Mouse (Mus musculus): Measurements from ENCODE around the gene Nrp1.

Nrp1 gene

DNA sequence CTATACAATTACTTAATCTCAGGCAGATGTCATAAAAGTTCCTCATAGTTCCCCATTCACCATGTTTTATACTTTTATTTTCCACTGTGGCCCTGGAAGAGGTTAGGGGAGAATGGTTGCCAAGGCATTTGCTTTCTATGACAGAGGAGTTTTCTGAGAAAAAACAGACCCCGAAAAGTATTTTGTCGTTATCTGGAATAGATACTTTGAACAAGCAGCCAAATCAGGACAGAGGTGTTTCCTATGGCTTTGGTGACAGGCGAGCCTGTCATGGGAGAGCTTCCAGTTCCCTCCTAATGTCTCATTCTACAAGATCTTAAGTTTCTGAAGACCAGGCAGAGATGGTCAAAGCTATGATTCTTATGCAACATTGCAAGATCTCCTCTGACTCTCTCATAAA is 13.4 kb downstream of the Nrp1 start:
- DNase-seq: no peak

DNA sequence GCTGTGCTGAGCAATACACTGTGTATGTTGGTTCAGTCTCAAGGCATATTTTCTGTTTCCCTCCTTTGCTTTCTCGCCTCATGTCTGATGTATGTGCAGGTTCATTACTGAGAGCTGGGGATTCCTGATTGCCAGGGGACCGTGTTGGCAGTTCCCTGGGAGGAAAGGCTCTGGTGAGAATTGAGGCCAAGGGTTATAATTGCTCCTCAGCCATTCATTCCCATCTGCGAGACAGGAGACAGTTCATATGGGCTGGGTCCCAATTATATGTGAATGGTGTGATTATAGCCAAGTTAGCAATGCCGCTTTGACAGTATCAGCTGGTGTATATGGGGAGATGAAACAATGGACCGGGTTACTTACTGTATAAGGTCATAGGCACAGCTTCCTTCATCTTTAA is 14.3 kb downstream of the Nrp1 start:
- DNase-seq: no peak

DNA sequence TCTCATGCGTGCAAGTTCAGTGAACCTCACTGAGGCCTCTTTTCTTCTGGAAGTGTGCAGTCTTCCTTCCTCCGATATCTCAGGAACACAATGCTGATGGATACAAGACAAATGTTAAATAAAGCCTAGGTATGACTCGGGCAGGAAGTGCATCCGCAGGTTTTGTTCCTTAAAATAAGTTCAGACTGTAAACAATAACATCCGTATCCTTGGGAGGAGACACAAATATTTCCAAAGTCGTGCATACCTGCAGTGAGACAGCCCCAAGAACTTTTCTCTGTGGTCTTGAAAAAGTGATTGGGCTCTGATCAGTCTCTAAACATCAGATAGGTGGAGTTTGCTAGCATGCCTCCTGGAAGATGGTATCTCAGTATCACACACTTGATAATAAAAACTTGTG is 15.0 kb downstream of the Nrp1 start:
- DNase-seq: no peak

DNA sequence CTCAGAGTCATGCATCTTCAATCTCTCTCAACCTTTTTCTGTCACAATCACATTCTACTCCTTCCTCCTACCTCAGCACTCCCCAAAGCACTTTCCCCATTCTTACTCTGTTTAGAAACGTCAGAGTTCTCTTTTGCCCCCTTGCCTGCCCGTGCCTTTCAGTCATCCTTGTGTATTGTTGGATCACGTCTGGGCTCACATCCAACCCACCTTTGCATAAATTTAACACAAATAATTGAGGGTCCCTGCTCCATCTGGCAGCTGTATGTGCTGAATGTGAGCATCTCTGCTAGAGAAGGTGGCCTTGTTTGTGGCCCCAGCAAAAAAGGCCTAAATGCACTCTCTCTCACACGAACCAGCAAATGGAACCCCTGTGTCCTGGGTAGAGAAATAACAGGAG is 16.9 kb downstream of the Nrp1 start:
- no peak for DNase-seq

DNA sequence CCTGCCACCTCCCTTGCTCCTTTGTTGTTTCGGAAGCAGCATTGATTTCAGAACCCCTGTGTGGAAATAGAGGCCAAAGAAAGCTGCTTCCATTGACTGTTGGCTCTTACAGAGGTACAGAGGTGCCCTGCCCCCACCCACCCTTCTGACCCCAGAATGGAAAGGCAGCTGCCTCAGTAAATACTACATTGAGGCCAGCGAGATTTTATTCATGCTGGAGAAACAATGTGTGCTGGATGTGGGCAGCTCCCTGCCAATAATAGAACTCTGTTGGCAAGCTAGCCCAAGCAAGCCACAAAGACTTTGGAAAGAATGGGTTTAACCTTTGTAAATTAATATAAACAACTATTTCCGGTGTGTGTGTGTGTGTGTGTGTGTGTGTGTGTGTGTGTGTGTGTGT is 24.8 kb downstream of the Nrp1 start:
- no peak for DNase-seq

DNA sequence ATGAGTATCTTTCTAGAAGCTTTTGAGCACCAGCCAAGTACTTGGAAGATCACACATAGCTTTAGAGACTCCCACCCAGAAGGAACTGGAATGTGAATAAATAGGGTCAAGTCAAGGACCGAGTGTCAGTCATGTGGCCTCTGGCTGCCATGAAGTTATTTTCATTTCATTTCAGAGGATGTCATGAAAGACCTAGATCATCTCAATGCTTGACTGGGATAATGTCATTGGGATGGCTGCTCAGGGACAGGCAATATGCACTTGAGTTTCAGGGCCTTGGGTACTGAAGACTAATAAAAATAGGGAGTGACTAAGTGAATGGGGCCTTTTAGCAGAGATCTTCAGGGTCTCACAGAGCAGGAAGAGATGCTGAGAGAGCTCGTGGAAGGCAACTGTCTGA is 26.0 kb downstream of the Nrp1 start:
- DNase-seq: no peak

DNA sequence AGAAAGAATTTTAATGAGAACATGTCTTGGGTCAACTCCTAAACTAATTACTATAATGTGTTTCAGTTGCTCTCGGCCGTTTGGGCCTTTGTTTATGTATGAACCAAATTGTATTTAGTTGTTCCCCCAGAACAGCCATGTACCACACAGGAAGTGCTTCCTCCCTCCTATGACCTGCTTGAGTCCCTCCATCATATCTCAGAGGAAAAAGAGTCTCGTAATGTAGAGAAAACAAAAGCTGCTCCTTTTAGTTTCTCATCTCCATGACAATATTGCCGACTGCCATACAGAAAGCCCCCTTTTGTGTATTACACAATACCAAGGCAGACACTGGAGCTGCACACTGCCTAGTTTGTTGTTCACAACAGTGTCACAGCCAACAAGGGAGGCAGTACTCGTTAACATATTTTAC is 26.5 kb downstream of the Nrp1 start:
- DNase-seq: no peak

DNA sequence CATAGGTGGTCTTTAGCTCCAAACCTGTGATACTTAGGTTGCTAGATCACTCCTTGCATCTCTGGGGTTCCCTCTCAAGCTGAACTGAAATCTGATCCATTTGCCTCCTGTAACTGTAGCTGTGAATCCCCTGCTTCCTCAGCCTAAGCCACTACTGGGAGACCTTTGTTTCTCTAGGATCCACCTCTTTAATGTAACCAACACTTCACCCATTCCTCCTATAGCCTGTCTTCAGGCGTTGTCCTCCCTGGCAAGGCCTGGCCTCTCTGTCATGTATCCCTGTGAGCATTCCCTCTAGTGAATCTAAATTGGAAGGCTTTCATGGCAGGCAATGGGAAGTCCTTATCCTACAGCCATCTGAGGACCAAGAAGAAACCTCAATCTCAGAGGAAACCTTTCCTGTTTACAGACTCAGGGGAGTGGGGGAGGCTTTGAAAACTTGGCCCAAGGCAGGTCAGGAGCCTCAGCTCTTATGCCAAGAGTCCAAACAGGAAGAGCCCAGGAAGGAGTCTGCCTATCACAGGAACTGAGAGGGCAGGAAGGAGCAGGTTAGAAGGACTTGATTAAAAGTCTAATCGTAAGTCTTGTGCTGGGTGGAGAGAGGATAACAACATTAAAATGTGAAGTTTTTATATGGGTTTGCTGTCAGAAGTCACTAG is 28.7 kb downstream of the Nrp1 start:
- DNase-seq: peak; percentile 53 to 68

DNA sequence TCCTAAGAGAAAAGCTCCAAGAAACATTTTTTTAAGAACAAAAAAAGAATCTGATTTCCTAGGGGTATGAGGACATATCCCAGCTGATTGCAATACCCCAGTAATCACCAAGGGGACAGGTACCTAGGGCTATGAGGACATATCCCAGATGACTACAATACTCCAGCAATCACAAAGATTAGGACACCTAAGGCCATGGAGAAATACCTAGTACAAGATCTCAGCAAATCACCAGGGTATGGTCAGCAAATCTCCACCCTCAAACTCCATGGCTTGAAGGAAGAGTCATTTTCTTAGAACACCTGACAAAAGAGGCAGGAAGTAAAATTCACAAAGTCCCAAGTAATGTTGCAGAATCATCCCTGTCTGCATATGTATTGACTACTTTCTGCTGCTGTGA is 32.4 kb downstream of the Nrp1 start:
- no peak for DNase-seq

DNA sequence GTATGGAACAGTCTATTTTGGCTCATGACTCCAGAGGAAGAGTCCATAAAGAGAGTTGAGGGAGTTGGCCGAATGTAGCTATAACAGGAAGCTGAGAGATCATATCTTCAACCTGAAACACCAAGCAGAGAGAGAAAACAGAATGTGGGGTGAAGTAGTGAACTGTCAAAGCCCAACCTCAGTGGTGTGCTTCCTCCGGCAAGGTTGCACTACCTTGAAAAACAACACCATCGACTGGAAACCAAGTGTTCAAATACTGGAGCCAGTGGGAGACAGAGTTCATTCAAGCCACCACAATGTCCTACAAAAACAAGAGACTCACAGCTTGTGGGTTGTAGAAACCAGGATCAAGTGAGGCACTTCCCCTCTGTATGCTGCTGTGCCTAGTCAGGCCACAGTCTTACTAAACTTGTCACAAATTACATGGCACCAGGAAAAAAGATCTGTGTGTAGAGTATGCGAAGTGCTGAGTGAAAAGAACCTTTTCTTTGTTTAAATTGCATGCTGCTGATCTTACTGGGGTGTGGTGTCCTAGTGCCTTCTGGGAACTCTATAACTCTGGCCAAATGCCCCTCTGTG is 32.9 kb downstream of the Nrp1 start:
- no peak for DNase-seq

DNA sequence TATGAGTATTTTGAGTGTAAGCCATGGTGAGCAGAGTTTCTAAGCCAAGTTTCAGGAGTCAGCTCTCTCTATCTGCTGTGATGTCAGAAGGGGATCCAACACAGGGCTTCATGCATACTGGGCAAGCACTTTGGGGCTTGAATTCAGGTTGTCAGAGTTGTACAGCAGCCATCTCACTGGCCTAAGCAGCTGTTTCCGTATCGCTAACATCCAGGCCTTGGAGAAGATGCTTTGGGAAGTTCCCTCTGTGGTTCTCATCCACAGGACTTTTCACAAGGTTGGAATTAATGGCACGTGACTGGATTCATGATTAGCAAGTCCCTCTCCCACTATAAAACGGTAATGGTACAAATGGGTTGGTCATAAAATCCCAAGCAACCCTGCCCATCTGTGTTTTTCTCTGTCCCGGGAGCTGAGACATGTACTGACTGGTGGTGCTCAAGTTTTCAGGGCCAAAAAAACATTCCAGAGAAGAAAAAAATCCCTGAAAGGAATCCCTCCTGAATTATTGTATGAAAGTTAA is 36.3 kb downstream of the Nrp1 start:
- no peak for DNase-seq

DNA sequence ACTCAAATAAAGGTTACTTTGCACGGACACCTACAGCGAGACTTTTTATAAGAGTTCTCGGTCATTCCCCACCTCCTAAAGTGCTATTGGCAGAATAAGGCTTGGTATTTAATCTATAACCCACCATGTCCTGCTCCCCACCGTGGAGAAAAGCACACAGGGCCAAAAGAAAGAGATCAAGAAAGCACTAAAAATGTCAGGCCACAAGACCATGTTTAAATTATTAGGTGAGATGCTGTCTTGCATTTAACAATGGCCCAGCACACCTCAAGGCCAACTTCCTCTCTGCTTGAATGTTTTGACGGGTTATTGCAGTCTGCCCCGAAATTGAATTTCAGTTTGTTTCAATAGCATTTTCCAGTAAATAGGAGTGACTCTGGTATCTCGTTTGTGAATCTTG is 38.6 kb downstream of the Nrp1 start:
- DNase-seq: no peak

DNA sequence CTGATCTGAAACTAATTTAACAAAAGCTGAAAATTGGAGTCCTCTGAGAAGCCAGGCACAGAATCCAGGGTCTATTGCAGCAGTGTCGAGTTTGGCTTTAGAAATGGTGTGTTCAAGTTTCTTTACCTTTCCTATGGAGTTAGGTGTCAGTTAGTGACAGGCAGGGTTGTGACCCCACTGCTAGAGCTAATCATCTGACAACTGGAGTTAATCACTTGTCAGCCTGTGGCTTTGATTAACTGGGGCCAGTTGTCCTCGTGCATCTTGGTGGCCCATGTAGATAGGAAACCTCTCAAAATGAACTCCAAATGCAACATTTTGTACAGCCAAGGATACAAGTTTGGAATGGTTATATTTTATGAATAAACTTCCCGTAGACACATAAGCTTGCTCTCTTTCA is 39.0 kb downstream of the Nrp1 start:
- no peak for DNase-seq

DNA sequence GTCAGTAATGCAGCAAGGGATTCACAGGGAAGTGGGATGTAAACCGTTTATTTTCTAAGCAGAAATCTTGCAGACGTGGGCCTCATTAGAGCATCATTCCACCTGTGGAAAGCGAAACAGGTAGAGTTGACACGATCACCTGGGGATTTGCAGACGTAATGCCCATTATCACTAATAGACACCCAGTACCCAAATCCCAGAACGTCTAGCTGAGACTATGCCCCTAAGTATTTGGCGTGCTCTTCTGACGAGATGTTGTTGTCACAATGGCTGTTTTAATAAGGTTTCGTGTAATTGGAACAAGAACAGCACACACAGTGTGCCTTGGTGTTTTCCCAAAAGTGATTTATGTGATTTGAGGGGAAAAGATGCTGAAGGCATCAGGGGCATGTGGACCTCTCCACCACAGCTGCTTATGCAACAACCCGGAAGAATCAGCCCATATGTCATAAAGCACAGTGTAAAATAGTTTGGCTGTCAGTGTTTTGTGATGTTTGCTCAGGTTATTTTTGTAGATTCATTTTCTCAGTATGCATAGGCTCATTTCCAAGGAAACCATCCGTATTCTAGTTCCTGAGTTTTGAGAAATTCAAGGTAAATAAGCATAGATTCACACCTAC is 40.2 kb downstream of the Nrp1 start:
- no peak for DNase-seq

DNA sequence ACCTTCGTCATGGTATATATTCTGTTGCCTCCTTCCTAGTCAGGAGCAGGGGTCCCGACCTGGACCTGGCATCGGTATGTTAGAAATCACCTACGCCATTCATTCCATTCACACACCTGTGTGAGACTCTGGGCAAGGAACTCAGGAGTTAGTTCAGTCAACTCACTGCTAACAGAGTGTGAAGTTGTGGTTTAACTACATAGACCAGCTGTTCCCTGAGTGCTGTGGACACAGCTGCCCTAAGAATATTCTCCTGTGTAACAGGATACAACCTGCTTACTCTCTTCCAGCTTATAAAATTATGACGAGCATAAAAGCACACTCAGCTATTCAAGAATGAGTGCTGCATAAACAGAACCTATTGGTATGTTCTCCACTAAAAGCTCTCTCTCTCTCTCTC is 41.9 kb downstream of the Nrp1 start:
- no peak for DNase-seq

DNA sequence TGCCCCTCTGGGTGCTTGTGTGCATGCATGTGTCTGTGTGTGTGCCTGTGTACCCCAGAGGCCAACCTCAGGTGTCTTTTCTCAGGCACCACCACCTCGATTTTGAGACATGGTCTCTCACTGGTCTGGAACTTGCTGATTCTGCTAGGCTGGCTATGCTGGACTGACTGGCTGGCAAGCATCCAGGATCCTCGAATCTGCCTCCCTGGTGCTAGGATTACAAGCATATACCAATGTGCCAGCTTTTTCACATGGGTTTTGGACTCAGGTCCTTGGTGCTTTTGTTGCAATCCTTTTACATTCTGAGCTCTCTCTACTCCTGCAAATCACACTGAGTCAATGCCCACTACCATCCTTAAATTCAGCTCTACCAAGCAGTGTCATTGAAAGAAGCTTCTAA is 46.5 kb downstream of the Nrp1 start:
- peak in 1 of 2 experiments; percentile 41 for DNase-seq

DNA sequence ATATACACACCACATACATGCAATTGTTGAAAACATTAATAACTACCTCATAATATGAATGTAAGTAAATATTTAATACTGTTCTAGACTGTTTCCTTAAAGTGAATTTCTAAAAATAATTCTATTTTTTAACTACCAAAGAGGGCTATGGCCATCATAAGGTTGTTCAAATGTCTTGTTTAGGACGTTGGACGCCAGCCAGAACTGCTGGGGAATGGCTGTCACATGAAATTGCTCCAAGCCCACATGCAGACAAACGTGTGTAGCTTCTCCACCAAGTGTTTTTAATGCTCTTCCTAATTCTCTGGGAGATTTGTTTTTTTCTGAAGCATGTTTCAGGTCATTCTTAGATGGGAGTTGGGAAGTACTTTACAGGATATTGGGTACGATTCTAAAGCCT is 55.0 kb downstream of the Nrp1 start:
- DNase-seq: no peak

DNA sequence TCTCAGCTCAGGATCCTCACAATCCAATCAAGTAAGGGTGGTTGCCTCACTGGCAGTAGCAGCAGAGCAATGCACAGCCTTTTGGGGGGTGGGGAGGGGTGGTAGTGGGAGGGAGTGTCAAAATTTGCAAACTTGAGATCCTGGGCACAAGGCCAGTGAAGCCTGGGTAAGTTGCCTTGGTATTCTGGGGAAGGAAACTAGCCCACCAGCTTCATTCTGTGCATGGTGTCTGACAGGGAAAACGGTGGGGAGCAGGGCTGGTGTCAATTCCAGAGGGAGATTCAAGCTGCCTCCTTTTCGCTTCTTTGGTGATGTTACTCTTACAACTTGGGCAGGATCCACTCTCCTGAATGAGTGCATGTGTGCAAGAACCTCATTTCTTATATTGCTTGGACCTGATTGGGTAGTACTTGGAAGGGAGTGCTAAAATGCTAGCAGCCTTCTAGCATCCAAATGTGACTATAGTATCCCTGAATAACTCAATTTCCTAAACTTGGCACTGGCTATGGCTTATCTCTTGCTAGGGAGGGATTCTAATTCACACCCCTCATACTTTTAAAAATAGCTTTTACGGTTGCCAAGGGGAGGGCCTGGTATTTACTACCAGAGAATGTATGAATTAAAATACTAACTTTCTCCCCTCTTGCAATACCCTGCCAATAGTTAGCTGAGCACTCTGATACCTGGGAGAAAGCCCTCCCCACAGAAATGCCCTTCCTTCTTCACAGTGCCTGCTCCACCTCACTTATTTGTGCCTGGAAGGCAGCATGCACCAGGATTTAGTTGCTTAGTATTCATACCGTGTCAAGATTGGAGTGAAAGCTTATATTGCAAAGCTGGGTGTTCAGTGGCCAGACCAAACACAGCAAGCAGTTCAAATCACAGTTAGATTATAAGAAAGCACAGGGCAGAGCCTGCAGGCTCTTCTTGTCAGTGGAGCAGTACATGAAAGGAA is 57.6 kb downstream of the Nrp1 start:
- DNase-seq: no peak

DNA sequence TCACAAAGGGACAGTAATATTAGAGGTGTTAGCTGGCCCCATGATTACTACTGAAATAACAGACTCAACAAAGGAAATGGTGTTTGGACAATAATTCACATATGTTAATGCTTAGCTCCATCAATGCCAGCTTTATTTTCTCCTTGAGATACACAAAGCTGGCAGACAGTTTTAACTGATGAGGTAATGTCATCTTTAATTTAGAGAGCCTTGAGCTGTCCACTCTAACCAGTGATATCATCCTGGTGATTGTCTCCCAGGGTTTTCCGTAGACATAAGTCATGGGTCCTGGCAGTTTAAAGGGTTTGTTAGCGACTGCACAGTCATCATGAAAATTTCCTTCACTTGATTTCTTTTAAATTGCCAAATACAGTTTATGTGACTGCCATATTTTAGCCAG is 58.5 kb downstream of the Nrp1 start:
- DNase-seq: no peak

DNA sequence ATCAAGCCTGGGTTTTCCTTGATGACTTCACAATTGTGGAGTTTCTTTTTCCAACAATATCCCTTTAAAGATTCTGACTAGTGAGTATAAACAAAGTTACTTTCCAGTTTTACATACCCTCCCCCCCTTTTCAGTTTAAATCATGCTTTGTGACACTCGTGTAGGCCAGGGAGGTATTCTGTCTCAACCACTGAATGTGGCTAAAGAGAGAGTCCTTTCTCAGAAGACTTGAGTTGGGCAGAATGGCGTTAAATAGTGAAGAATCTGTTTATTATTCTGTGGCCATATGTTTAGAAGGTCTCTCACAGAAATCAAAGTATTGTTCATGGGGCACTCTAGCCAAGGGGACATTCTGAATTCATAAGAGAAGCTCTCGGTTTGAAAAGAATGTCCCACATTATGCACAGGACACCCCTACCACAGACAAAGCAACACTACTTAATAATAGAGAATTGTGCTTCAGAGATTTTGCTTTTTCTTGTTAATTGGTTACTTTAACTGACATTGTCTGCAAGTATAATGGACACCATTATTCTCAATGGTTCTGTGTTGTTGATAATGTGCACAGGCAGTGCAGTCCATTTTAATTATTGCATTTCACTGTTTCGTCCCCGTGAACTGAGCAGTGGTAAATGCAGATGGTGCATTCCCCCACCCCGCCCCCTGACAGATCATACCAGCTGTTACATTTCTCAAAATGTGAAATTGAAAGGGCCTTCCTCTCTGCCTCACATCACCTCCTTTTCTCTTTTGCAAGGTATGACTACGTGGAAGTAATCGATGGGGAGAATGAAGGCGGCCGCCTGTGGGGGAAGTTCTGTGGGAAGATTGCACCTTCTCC is 59.8 kb downstream of the Nrp1 start:
- DNase-seq: no peak

DNA sequence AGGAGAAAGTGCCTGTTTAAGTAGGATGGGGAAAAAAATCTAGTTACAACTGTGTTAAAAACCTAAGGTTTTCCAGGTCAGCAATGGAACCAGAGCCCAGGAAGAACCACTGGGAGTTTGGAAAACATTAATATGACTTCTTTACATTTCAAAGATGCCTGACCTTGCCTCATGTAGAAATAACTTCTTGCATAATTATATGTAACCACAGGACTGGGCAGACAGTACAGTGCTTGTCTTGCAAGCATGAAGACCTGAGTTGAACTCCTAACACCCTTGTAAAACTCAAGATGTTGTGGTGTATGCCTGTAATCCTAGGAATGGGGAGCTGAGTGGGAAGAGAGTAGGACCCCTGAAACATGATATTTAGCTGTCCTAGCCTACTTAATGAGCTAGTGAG is 61.6 kb downstream of the Nrp1 start:
- no peak for DNase-seq

DNA sequence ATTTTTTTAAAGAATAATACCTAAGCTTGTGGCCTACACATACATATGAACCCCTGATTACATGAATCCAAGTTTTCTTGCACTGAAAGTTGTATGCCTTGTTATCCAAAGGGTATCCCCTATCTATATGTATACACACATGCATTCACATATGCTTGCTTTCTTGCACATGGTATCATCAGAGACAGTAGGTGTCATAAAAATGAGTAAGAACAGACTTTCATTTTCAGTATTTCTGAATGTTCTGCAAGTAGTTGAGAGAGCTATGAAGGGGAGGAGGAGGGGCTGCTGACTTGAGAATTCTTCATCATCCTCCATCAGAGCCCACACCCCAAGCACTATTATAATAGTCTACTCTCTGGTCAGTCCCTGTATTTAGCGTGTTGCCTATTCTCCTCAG is 62.0 kb downstream of the Nrp1 start:
- DNase-seq: no peak

DNA sequence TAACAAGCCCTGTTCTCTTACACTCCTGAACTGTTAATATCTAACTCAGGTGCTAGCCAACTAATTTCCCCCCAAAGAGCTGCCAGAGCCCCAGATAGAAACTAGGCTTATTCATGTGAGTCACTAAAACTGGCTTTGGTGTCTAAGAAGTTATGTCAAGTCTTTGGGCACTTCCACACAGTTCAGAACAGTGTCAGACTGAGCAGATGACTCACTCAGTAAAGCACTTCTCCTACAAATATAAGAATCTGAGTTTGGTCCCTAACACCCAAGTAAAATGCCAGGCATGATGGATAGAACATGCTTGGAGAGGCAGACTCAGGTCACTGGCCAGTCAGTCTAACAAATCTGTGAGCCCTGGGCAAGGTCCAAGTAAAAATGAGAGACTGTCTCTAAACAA is 65.4 kb downstream of the Nrp1 start:
- DNase-seq: no peak

Data from kidney, adult 8-10 months (tissue).